Mouse (Mus musculus): ENCODE data around the gene Cep290.

DNA sequence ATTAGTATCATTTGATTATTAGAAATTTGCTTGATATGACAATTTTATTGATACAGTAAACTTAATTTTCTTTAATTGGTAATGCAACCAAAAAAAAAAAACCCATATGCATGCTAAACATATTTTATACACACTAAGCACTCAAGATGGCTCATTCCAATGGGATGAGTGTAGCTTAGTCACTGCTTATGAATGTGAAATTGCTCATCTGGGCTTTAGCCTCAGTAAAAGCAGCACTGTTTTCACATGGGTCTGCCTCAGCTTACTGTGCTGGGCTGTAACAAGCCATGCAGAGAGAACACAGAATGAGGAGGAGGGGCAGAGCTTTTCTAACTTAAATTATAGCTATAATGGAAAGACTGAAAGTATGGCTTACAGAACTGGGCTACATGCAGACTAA, 26.8 kb upstream of the Cep290 start:
- no peak for TF ChIP-seq CTCF (IDR thresholded peaks at IDR 0.05; ENCODE audit: insufficient read depth, low read depth, low read length)
- TF ChIP-seq POLR2A (IDR thresholded peaks at IDR 0.05; ENCODE audit: insufficient read depth, low read depth, low read length), result no peak

Data from olfactory bulb, adult 2 months (tissue).